11 mouse cellular contexts compared by ENCODE assay signal in the genomic region with DNA sequence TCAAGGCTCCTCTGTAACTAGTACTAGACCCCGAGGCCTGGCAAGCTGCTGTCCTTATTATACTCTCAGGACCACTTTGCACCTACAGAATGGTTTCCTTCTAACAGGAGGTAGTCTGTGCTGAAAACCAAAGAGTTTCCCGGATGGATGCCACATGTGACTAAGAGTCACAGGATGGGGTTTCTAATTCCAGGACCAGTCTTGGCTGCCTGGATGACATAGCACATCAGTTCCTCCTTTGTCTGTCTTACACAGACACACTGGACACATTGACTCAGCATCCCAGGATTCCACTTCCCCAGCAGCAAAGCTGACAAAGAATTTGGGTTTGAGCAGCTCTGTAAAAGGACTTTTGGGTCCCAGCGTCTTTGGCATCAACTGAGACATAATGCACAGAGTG. TPM values are rescaled to one million over a fixed set of nuclear protein-coding genes. Genes with fewer than 3 reads are reported as not detected.
DNase-seq lines count a peak whose midpoint lies in the region; ATAC-seq and TF ChIP-seq lines count a peak whose summit lies in the region.
"Had no signal": no experiment of that assay in that cellular context is flagged by ENCODE, and none has a peak within 500 bp of the region (broad histone marks: within the 10 kb centered on the region; RNA-seq: fewer than 3 reads in every experiment).

No protein-coding gene starts in this region.

- no peak overlapping the region for H3K4me3 ChIP-seq in kidney, embryonic 16.5 days (ENCODE audit: low read length)
- H3K4me3 ChIP-seq in C2C12 (ENCODE audit: insufficient read depth, poor library complexity, severe bottlenecking) = no peak overlapping the region
- no peak overlapping the region for H3K4me3 ChIP-seq in intestine, postnatal 0 days (ENCODE audit: low read depth, low read length)
- H3K4me3 ChIP-seq in forebrain, embryonic 15.5 days = no peak overlapping the region
- H3K4me3 ChIP-seq: limb, embryonic 13.5 days had no signal

- no peak for DNase-seq in kidney, postnatal 36 days
- DNase-seq in NIH3T3 (ENCODE audit: low read depth) = peak; percentile 55
- no peak for DNase-seq in left cerebral cortex, adult 11 months (ENCODE audit: low spot score)
- DNase-seq: cerebellum, postnatal 36 days; right cerebral cortex, postnatal 4 days had no signal

- H3K27ac ChIP-seq in kidney, embryonic 16.5 days (ENCODE audit: low read length) = 0 out of 2 replicates have a peak overlapping the region, but pooled peaks have one; percentile 27
- peak overlapping the region; percentile 35; the same call in 1 of the 2 replicates for H3K27ac ChIP-seq in intestine, postnatal 0 days (ENCODE audit: low read depth, low read length)
- no peak overlapping the region for H3K27ac ChIP-seq in forebrain, embryonic 15.5 days (replicated peaks)
- H3K27ac ChIP-seq: limb, embryonic 13.5 days had no signal

- H3K4me1 ChIP-seq in kidney, embryonic 16.5 days (ENCODE audit: insufficient read depth, low read length) = peaks cover 14% of the 10 kb centered on the region
- no peaks in the 10 kb centered on the region; the same call in 1 of the 2 replicates for H3K4me1 ChIP-seq in intestine, postnatal 0 days (replicated peaks; ENCODE audit: control insufficient read depth, insufficient read depth, low read length)
- peaks cover 24% of the 10 kb centered on the region for H3K4me1 ChIP-seq in forebrain, embryonic 15.5 days

- peaks cover 31% of the 10 kb centered on the region for H3K79me3 ChIP-seq in C2C12 (ENCODE audit: low read depth)

- no peak overlapping the region for H3K9ac ChIP-seq in kidney, embryonic 16.5 days (replicated peaks; ENCODE audit: low read length)
- H3K9ac ChIP-seq in intestine, postnatal 0 days (ENCODE audit: low read depth, low read length) = no peak overlapping the region
- H3K9ac ChIP-seq in forebrain, embryonic 15.5 days (replicated peaks) = no peak overlapping the region
- H3K9ac ChIP-seq: limb, embryonic 13.5 days had no signal

- no peak overlapping the region for H3K4me2 ChIP-seq in kidney, embryonic 16.5 days (replicated peaks; ENCODE audit: low read depth, low read length)
- no peak overlapping the region; the same call in 1 of the 2 replicates for H3K4me2 ChIP-seq in intestine, postnatal 0 days (replicated peaks; ENCODE audit: low read depth)
- H3K4me2 ChIP-seq in forebrain, embryonic 15.5 days (replicated peaks) = no peak overlapping the region
- H3K4me2 ChIP-seq: limb, embryonic 13.5 days had no signal

- H3ac ChIP-seq in C2C12 (ENCODE audit: control insufficient read depth, insufficient read length, low read depth) = no peak overlapping the region

- no peak for TF ChIP-seq CTCF in C2C12 (IDR thresholded peaks at IDR 0.05; ENCODE audit: control insufficient read depth, insufficient read depth, insufficient read length)
- TF ChIP-seq CTCF in intestine, postnatal 0 days (IDR thresholded peaks at IDR 0.05; ENCODE audit: low read depth) = no peak

- H3K36me3 ChIP-seq in kidney, embryonic 16.5 days (ENCODE audit: insufficient read depth, low read length) = peaks cover 5% of the 10 kb centered on the region; the same call in 1 of the 2 replicates
- H3K36me3 ChIP-seq in C2C12 (ENCODE audit: control insufficient read depth, insufficient read depth) = peaks cover 43% of the 10 kb centered on the region
- H3K36me3 ChIP-seq in intestine, postnatal 0 days (ENCODE audit: control insufficient read depth, insufficient read depth) = 0 out of 2 replicates have a peak, but pooled peaks cover 2% of the 10 kb centered on the region
- peaks cover 4% of the 10 kb centered on the region; the same call in 1 of the 2 replicates for H3K36me3 ChIP-seq in forebrain, embryonic 15.5 days
- H3K36me3 ChIP-seq: G1E had no signal

- H3K9me3 ChIP-seq in kidney, embryonic 16.5 days (ENCODE audit: low read length) = no peaks in the 10 kb centered on the region
- no peaks in the 10 kb centered on the region for H3K9me3 ChIP-seq in intestine, postnatal 0 days (ENCODE audit: control insufficient read depth)
- no peaks in the 10 kb centered on the region for H3K9me3 ChIP-seq in forebrain, embryonic 15.5 days
- H3K9me3 ChIP-seq: G1E; limb, embryonic 13.5 days had no signal

- ATAC-seq in kidney, embryonic 16.5 days (ENCODE audit: low FRiP score, low TSS enrichment) = no peak
- ATAC-seq in intestine, postnatal 0 days = no peak
- ATAC-seq in forebrain, embryonic 15.5 days (replicated peaks) = no peak

- 82% methylated on average over 3 of the region's 3 CpGs for WGBS in kidney, embryonic 16.5 days
- WGBS in intestine, postnatal 0 days = 74% methylated on average over 3 of the region's 3 CpGs
- 77% methylated on average over 3 of the region's 3 CpGs for WGBS in forebrain, embryonic 15.5 days

- H3K27me3 ChIP-seq in kidney, embryonic 16.5 days (ENCODE audit: insufficient read depth, low read length) = peaks cover 21% of the 10 kb centered on the region; the same call in 1 of the 2 replicates
- no peaks in the 10 kb centered on the region for H3K27me3 ChIP-seq in C2C12 (ENCODE audit: control insufficient read depth, insufficient read depth, insufficient read length)
- no peaks in the 10 kb centered on the region for H3K27me3 ChIP-seq in intestine, postnatal 0 days (replicated peaks; ENCODE audit: control insufficient read depth, insufficient read depth, low read length)
- H3K27me3 ChIP-seq in forebrain, embryonic 15.5 days = no peaks in the 10 kb centered on the region
- H3K27me3 ChIP-seq: limb, embryonic 13.5 days had no signal

- peaks cover 65% of the 10 kb centered on the region for H3K79me2 ChIP-seq in C2C12 (ENCODE audit: control insufficient read depth, insufficient read depth)

TF ChIP-seq in C2C12, 6 proteins besides CTCF, POLR2A, EP300 and RAD21:
- TF ChIP-seq MYOD1 (IDR thresholded peaks at IDR 0.05; ENCODE audit: control insufficient read depth, insufficient read length, low read depth) = no peak
- TF ChIP-seq USF1 (IDR thresholded peaks at IDR 0.05; ENCODE audit: low read depth) = peak; percentile 78
- no peak for TF ChIP-seq MAX (IDR thresholded peaks at IDR 0.05)
- no peak for TF ChIP-seq MYOG (IDR thresholded peaks at IDR 0.05; ENCODE audit: control insufficient read depth, extremely low read depth, insufficient read length)

RNA-seq across cellular contexts. Expression of gene Nrp2, which starts 17.1 kb away (rescaled TPM):
- 10.2 and 11.2 TPM in 2 replicates for polyA plus RNA-seq in kidney, embryonic 16.5 days (2015; fragmentation: Nextera tagmentation; extraction: Ambion mirVana)
- polyA plus RNA-seq in C2C12 (2012; fragmentation: generic; extraction: Trizol) = 16.8 TPM
- polyA plus RNA-seq in intestine, postnatal 0 days (2015; fragmentation: Nextera tagmentation; extraction: Ambion mirVana) = 11.7 and 12.7 TPM in 2 replicates
- 30.8 and 34.7 TPM in 2 replicates for polyA plus RNA-seq in forebrain, embryonic 15.5 days (2015; fragmentation: Nextera tagmentation; extraction: Ambion mirVana)
